Mouse (Mus musculus): ENCODE data around the gene Cep128.

DNA sequence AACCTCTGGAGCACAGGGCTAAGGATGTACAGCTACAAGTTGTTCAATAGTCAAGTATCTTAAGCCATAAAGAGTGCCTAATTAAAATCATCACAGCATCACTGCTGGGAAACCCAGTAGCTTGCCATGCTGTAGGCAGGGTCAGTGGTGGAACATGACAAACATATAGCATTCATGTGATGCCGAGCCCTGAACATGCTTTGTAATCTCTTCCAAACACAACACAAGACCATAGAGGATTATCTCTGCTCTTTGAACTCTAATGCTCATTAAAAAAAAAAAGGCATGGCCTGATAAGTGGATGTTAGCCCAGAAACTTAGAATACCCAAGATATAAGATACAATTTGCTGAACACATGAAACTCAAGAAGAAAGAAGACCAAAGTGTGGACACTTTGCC, 181.7 kb downstream of the Cep128 start:
- TF ChIP-seq NELFE (IDR thresholded peaks at IDR 0.05; ENCODE audit: low read depth, low read length), result no peak
- TF ChIP-seq POLR2A (IDR thresholded peaks at IDR 0.05; ENCODE audit: low read depth, low read length), result no peak
- TF ChIP-seq POLR2AphosphoS2 (IDR thresholded peaks at IDR 0.05; ENCODE audit: low read depth, low read length), result no peak
- no peak for TF ChIP-seq TCF12 (IDR thresholded peaks at IDR 0.05; ENCODE audit: low read depth, low read length)
- no peak for TF ChIP-seq SIN3A (IDR thresholded peaks at IDR 0.05; ENCODE audit: low read length)
